Mouse (Mus musculus): Measurements from ENCODE around the gene Cdc25a.

The Cdc25a gene

DNA sequence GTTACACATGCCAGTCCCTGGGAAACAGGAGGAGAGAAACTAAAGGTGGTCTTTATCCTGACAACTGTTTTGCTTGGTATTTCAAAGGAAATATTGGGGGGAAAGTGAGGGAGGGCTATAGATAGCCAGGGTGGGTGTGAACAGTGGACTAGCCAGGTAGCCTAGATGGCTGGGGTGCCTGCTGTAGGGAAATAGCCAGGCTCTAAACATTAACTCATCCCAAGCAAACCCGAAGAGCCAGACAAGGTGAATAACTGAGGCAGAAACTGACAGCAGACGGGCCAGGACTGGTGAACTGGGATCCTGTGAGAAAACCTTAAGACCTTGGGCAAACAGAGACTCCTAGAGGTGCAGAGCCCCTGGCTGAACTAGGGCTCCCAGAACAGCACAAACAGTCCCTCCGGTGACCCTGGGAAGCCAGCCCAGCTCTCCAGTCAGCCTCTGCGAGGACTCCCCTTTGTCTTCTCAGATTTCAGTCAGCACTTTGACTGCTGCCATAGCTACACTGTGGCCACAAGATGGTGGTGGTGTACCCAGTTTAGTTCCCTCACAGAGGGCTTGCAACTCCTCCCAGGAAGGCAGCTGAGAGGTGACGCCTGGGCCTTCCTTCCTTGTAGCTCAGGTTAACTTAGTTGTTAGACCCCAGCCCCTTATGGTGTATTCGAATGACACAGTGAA is 19.2 kb downstream of the Cdc25a start:
- DNase-seq: peak; percentile 86

DNA sequence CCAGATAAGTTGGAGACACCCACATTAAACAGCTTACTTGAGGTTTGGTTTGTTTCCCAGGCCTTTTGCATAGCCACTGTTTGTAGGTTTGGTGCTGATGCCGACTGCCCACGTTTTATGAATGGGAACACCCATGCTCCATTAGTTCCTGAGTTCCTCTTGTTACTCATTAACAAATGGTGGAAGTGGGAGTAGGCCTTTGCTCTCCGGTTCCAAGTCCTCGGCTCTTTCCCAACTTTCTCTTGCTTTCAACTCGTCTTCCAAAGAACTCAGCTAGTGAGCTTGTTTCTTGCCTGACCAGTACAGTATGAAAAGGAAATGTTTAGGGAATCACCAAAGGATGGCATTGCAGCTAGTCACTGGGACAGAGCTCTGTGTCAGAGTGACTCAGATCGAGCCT is 20.2 kb downstream of the Cdc25a start:
- DNase-seq: peak; percentile 83

- no peak for DNase-seq
Observed at GRCm38 (mm10) chr9:109896253-109897150, 21.1 kb downstream of the Cdc25a start.

- no peak for DNase-seq
Observed at GRCm38 (mm10) chr9:109898027-109898426, 22.6 kb downstream of the Cdc25a start.

- no peak for DNase-seq
Observed at GRCm38 (mm10) chr9:109899361-109899760, 24.0 kb downstream of the Cdc25a start.

- peak; percentile 47 for DNase-seq
Observed at GRCm38 (mm10) chr9:109899774-109900173, 24.4 kb downstream of the Cdc25a start.

GRCm38 (mm10) chr9:109900604-109901003 is 25.2 kb downstream of the Cdc25a start:
- no peak for DNase-seq

GRCm38 (mm10) chr9:109902246-109902645 is 26.9 kb downstream of the Cdc25a start:
- no peak for DNase-seq

DNA sequence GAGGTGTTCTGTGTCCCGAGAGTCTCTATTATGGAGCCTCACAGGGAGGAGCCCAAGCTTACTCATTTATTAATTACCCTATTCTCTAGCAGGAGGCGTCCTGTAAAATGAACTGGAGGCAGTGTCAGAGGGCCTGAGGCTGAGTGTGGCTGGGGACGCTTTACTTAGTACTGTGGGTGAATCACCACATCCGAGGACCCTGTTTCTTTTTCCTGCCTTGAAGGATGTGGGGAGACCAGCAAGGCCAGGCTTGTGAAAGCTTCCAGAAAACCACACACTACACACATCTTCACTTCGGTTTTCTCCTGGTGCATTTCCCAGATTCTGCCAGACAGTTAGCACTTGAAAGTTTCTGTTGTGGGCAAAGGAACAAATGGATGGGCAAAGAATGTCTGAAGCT is 27.4 kb downstream of the Cdc25a start:
- no peak for DNase-seq

- DNase-seq: peak; percentile 81
Observed at GRCm38 (mm10) chr9:109907300-109907699, 31.9 kb downstream of the Cdc25a start.

- DNase-seq: no peak
Observed at GRCm38 (mm10) chr9:109907774-109908465, 32.5 kb downstream of the Cdc25a start.

- DNase-seq: no peak
Observed at GRCm38 (mm10) chr9:109909102-109909501, 33.7 kb downstream of the Cdc25a start.

DNA sequence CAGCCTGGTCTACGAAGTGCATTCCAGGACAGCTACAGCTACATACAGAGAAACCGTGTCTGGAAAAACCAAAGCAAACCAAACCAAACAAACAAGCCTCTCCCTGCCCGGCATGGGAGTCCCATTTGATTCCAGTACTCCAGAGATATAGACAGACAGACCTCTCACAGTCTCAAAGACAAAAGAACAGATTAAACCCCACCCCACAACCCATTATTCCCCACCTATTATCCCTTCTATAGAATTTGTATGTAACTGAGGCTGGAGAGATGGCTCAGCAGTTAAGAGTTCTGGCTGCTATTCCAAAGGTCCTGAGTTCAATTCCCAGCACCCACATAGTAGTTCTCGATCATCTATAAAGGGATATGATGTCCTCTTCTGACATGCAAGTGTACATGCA is 34.5 kb downstream of the Cdc25a start:
- DNase-seq: no peak

GRCm38 (mm10) chr9:109911779-109912178 is 36.4 kb downstream of the Cdc25a start:
- DNase-seq: no peak

DNA sequence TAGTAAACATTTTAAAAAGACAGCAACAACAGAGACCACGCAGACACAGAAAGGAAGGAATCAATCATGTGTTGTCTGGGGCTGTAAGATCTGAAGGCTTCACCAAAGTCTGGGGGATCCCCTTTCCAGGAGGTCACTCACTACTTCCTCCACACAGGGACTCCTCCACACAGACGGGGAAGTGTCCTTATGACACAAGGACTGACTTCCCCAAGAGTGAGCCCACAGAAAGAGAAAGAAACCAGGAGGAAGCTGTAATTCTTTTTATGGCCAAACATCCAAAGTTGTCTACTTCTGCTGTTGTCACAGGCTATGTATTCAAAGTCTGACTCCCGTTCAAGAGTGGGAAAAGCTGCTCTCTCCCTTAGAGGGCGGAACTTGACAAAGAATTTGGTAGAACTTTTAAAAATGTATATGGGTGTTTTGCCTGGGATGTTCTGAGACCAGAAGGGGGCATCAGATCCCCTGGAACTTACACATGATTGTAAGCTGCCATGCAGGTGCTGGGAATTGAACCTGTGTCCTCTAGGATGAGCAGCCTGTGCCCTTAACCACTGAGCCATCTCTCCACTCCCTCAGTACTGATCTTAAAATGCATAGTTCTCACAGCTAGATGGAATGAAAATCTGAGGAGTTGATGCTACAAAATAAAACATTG is 39.0 kb downstream of the Cdc25a start:
- peak; percentile 29 for DNase-seq

- peak; percentile 34 for DNase-seq
Observed at GRCm38 (mm10) chr9:109917931-109918330, 42.6 kb downstream of the Cdc25a start.

- DNase-seq: no peak
Observed at GRCm38 (mm10) chr9:109929131-109929530, 53.8 kb downstream of the Cdc25a start.

GRCm38 (mm10) chr9:109930063-109930462 is 54.7 kb downstream of the Cdc25a start:
- no peak for DNase-seq

GRCm38 (mm10) chr9:109930752-109931151 is 55.4 kb downstream of the Cdc25a start:
- no peak for DNase-seq

DNA sequence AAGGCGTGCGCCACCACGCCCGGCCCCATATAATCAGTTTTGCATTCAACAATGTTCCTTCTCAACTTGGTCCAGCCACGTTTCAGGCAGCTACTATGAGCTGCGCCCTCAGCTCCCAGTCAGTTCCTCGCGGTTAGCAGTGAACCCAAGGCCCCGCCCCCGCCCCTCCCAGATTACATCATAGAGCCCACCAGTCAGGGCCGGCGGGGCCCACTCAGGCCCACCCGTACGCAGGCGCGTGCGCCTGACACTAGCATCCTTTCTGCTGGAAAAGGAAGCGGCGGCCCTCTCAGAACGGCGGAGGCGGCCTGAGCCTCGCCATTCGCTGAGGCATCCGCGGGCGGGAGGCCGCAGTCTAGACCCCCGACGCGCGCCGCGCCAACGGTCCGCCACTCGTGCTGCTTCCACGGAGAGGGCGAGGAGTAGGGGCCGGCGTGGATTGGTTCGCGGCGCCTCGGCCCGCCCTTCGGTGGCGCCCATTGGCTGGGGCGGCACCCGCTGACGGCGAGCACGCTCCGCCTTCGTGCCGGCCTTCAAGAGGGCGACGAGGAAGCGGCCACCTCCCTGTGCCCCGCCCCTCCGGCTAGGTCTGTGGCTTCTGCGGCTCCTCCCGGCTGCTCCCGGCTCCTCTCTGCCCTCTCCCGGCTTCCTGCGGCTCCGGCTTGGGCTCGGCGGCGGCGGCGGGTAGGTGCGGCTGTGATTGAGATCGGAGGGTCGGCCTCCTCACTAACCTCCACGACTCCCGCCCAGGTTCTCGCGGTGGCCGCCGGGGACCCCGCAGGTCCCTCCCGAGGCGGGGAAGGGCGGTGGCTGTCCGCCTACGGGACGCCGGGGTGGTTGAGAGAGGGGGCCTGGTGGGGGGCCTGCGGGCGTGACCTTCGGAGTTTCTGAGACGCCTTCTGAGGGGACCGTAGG is 56.1 kb downstream of the Cdc25a start, which contains the start of gene Map4:
Gene Map4, plus strand, starts transcription at position 204 of the 915 bp plus-strand sequence.
- DNase-seq: peak; percentile 99

- DNase-seq: peak; percentile 58
Observed at GRCm38 (mm10) chr9:109932361-109932755, 57.0 kb downstream of the Cdc25a start.

Data from kidney, postnatal 14 days (tissue).